Mouse (Mus musculus) megakaryocyte progenitor cell, adult 5-6 weeks (primary cell): Measurements from ENCODE around the gene Mlec. TPM values are rescaled to one million over a fixed set of nuclear protein-coding genes. Genes with fewer than 3 reads are reported as not detected.

Experiments
- total RNA-seq, 2 experiments: library from RNA; stranded (forward) in 1 of 2; stranded (reverse) in 1 of 2; fragments of 157-497, 149-512 nt in 1 of 2; fragments of 200-1000 nt in 1 of 2; gene quantifications; 2 replicates each; pipeline versions ENCODE4 v1.2.3 to v1.2.4; 2015 to 2017

The Mlec gene
- total RNA-seq, 2 experiments from 2014 or later, result 242 to 276 TPM

Other genes with a start within 250 kb of the Mlec start
- 0.68 and 4.9 TPM in 2 replicates for gene Oasl1, start 234.9 kb downstream of the Mlec start, total RNA-seq (2015)
- 1.1 and 1.4 TPM in 2 replicates for gene Oasl1, start 234.9 kb downstream of the Mlec start, total RNA-seq (2017)
- 7.0 and 13.3 TPM in 2 replicates for gene 2210016L21Rik, start 216.0 kb downstream of the Mlec start, total RNA-seq (2015)
- 12.7 and 13.6 TPM in 2 replicates for gene 2210016L21Rik, start 216.0 kb downstream of the Mlec start, total RNA-seq (2017)
- gene Hnf1a, start 187.1 kb downstream of the Mlec start, total RNA-seq (2015), result not detected in 2 replicates
- not detected in 2 replicates for gene Hnf1a, start 187.1 kb downstream of the Mlec start, total RNA-seq (2017)
- gene Sppl3, start 147.0 kb downstream of the Mlec start, total RNA-seq (2015), result 32.0 and 40.2 TPM in 2 replicates
- gene Sppl3, start 147.0 kb downstream of the Mlec start, total RNA-seq (2017), result 23.4 and 28.6 TPM in 2 replicates
- not detected in 2 replicates for gene Gm10401, start 59.9 kb downstream of the Mlec start, total RNA-seq (2015)
- gene Gm10401, start 59.9 kb downstream of the Mlec start, total RNA-seq (2017), result not detected in 2 replicates
- 27.8 and 28.8 TPM in 2 replicates for gene Acads, start 38.8 kb downstream of the Mlec start, total RNA-seq (2015)
- 22.3 and 34.1 TPM in 2 replicates for gene Acads, start 38.8 kb downstream of the Mlec start, total RNA-seq (2017)
- gene Unc119b, start 23.2 kb downstream of the Mlec start, total RNA-seq (2015), result 4.1 and 7.2 TPM in 2 replicates
- gene Unc119b, start 23.2 kb downstream of the Mlec start, total RNA-seq (2017), result 9.6 and 11.2 TPM in 2 replicates
- gene Cabp1, start 36.2 kb upstream of the Mlec start, total RNA-seq (2015), result not detected in 2 replicates
- not detected in 2 replicates for gene Cabp1, start 36.2 kb upstream of the Mlec start, total RNA-seq (2017)
- 67.7 and 81.9 TPM in 2 replicates for gene Pop5, start 77.7 kb upstream of the Mlec start, total RNA-seq (2015)
- 76.4 and 82.8 TPM in 2 replicates for gene Pop5, start 77.7 kb upstream of the Mlec start, total RNA-seq (2017)
- 45.3 and 56.3 TPM in 2 replicates for gene Rnf10, start 114.7 kb upstream of the Mlec start, total RNA-seq (2015)
- 45.1 and 58.7 TPM in 2 replicates for gene Rnf10, start 114.7 kb upstream of the Mlec start, total RNA-seq (2017)
- gene Coq5, start 121.5 kb upstream of the Mlec start, total RNA-seq (2015), result 17.0 and 20.4 TPM in 2 replicates
- gene Coq5, start 121.5 kb upstream of the Mlec start, total RNA-seq (2017), result 39.8 and 46.3 TPM in 2 replicates
- gene Dynll1, start 142.8 kb upstream of the Mlec start, total RNA-seq (2015), result 690 and 788 TPM in 2 replicates
- gene Dynll1, start 142.8 kb upstream of the Mlec start, total RNA-seq (2017), result 334 and 365 TPM in 2 replicates
- 76.3 and 79.7 TPM in 2 replicates for gene Srsf9, start 169.0 kb upstream of the Mlec start, total RNA-seq (2015)
- gene Srsf9, start 169.0 kb upstream of the Mlec start, total RNA-seq (2017), result 96.3 and 102 TPM in 2 replicates
- 68.9 and 78.9 TPM in 2 replicates for gene Gatc, start 183.0 kb upstream of the Mlec start, total RNA-seq (2015)
- 10.7 and 11.2 TPM in 2 replicates for gene Gatc, start 183.0 kb upstream of the Mlec start, total RNA-seq (2017)
- gene Triap1, start 183.0 kb upstream of the Mlec start, total RNA-seq (2015), result 39.1 and 43.1 TPM in 2 replicates
- 17.7 and 25.3 TPM in 2 replicates for gene Triap1, start 183.0 kb upstream of the Mlec start, total RNA-seq (2017)
- 365 and 372 TPM in 2 replicates for gene Cox6a1, start 190.8 kb upstream of the Mlec start, total RNA-seq (2015)
- 67.5 and 102 TPM in 2 replicates for gene Cox6a1, start 190.8 kb upstream of the Mlec start, total RNA-seq (2017)